Mouse (Mus musculus) lung, embryonic 16.5 days (tissue): Measurements from ENCODE around the gene Tas1r3. TPM values are rescaled to one million over a fixed set of nuclear protein-coding genes. Genes with fewer than 3 reads are reported as not detected.

Source experiments
- ATAC-seq: fragments of 200-750 bp; cut with Nextera tagmentation; 2 replicates; pipeline ENCODE4 v1.8.0; 2017; ENCODE audit warnings: low read depth, mild to moderate bottlenecking, moderate library complexity
- H3K27ac ChIP-seq: fragments of 300-500 bp; sonication (generic); 2 replicates; pipeline ENCODE4 v1.5.1; 2014; ENCODE audit warnings: mild to moderate bottlenecking, control low read depth, low read length
- H3K27me3 ChIP-seq: fragments of 300-500 bp; sonication (generic); 2 replicates; pipeline ENCODE4 v1.6.1; 2014; ENCODE audit warnings: low read depth, low read length, mixed read lengths; ENCODE audit not compliant: control insufficient read depth, insufficient read depth
- H3K36me3 ChIP-seq: fragments of 300-500 bp; sonication (generic); 2 replicates; pipeline ENCODE4 v1.6.1; 2014; ENCODE audit warnings: low read length; ENCODE audit not compliant: control insufficient read depth, insufficient read depth
- H3K4me1 ChIP-seq: fragments of 300-500 bp; sonication (generic); replicated peaks from 2 replicates; pipeline ENCODE4 v1.6.1; 2014; ENCODE audit warnings: low read length, mixed read lengths; ENCODE audit not compliant: control insufficient read depth, insufficient read depth
- H3K4me2 ChIP-seq: fragments of 300-500 bp; sonication (generic); 2 replicates; pipeline ENCODE4 v1.6.1; 2014; ENCODE audit warnings: low read depth, low read length, control low read depth
- H3K4me3 ChIP-seq: fragments of 300-500 bp; sonication (generic); 2 replicates; pipeline ENCODE4 v1.5.1; 2014; ENCODE audit warnings: mild to moderate bottlenecking, low read length, control low read depth
- H3K9ac ChIP-seq: fragments of 300-500 bp; sonication (generic); 2 replicates; pipeline ENCODE4 v1.6.1; 2014; ENCODE audit warnings: low read length, control low read depth
- H3K9me3 ChIP-seq: fragments of 300-500 bp; sonication (generic); 2 replicates; pipeline ENCODE4 v1.6.1; 2016; ENCODE audit warnings: low read length; ENCODE audit not compliant: control insufficient read depth
- WGBS: fragments of 180-500 bp; shearing (Covaris S2); extraction: QIAGEN DNeasy Blood & Tissue Kit; methylation state at CpG from one replicate; pipeline ENCODE4 v1.1.7; 2014; 5-methylcytosine and 5-hydroxymethylcytosine counted together
- polyA plus RNA-seq: library from polyadenylated mRNA; unstranded; fragments of >200 nt; fragmentation: Nextera tagmentation; extraction: Ambion mirVana; gene quantifications from 2 replicates; pipeline ENCODE4 v1.2.1, GENCODE M21; 2015

The Tas1r3 gene
- polyA plus RNA-seq, 1 experiment from 2014 or later = 0.30 TPM

DNA sequence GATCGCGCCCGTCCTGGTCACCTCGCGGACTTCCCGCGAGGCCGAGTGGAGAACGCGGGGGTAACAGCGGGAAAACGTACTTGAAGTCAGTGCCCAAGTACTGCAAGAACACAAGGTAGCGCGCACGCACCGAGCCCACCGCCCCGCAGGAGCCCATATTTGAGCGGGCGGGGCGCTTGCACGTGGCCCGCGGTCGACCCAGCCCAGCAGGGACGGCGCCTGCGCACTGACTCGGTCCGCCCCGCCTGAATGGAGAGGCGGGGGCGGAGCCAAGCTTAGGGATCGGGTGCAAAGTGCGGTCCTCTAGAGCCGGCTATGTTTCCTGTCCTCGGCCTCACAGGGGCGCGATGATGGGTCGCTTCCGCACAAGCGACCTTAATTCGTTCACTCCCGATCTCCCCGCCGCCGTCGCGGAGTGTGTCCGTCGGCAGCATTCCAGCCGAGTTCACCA is 28.4 kb upstream of the Tas1r3 start, which contains the start of the genes Pusl1 and Acap3:
Gene Pusl1, minus strand, starts transcription at position 231 of the 451 bp plus-strand sequence.
Gene Acap3, plus strand, starts transcription at position 272 of the 451 bp plus-strand sequence.
- peak within 1 kb of the TSS; percentile 90 for H3K4me3 ChIP-seq
- ATAC-seq = peak; percentile 91
- H3K36me3 ChIP-seq = peaks cover 13% of the 10 kb centered on the region; the same call in 1 of the 2 replicates
- H3K4me1 ChIP-seq = peaks cover 37% of the 10 kb centered on the region
- no peaks in the 10 kb centered on the region for H3K9me3 ChIP-seq
- no peaks in the 10 kb centered on the region for H3K27me3 ChIP-seq
- WGBS = under 1% methylated on average over 52 of the region's 52 CpGs
- peak within 1 kb of the TSS; percentile 99 for H3K27ac ChIP-seq
- peak within 1 kb of the TSS; percentile 95 for H3K9ac ChIP-seq
- peak within 1 kb of the TSS; percentile 91 for H3K4me2 ChIP-seq

DNA sequence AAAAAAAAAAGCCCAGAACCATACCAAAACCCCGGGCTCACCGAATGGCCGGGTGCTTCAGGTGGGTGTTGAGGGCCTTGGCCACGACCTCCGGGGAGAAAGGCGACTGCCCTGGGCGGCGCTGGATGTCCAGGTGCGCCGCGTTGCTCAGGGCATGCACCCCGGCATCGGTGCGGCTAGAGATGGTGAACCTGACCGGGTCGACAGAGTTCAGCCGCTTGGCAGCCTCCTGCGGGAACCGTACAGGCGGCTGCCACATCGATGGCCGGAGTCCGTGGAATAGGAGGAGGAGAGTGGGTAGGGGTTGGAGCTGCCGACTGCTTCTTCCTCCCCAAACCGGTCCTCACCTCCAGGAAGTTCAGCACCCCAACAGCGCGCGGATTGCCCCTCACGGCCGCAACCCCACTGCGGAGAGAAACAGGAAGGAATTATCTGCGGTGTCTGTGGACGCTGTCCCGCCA is 27.9 kb upstream of the Tas1r3 start:
- no peaks in the 10 kb centered on the region for H3K27me3 ChIP-seq
- no peak for ATAC-seq
- H3K36me3 ChIP-seq = peaks cover 17% of the 10 kb centered on the region; the same call in 1 of the 2 replicates
- H3K9me3 ChIP-seq = no peaks in the 10 kb centered on the region
- peak overlapping the region; percentile 91 for H3K4me2 ChIP-seq
- peak overlapping the region; percentile 90 for H3K4me3 ChIP-seq
- peak overlapping the region; percentile 73 for H3K9ac ChIP-seq
- WGBS = 0% methylated on average over 34 of the region's 34 CpGs
- peaks cover 37% of the 10 kb centered on the region for H3K4me1 ChIP-seq
- no peak overlapping the region for H3K27ac ChIP-seq

DNA sequence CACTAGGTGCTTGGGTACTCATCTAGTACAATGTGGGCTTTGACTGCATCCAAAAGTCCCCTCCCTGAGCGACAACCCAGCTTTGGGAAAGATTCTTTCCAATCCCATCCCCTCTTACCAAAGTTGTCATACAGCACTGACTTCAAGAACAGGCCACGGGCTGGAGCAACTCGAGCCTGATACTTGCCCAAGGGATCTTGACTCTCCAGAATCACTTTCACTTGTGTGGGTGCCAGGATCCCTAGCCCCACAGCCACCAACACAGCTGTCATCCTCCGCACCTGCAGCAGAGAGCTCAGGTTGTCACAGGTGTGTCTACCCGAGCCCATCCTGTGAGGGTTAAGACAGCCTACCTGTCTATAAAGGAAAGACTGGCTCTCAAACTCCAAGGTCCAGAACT is 26.2 kb upstream of the Tas1r3 start:
- Histone ChIP-seq H3K36me3 (peaks cover 23% of the 10 kb centered on the region), H3K9me3 (no peaks in the 10 kb centered on the region), H3K4me3 (no peak overlapping the region), H3K27me3 (no peaks in the 10 kb centered on the region), H3K4me1 (peaks cover 23% of the 10 kb centered on the region), H3K9ac (no peak overlapping the region), H3K27ac (no peak overlapping the region), H3K4me2 (no peak overlapping the region)
- WGBS = 74% methylated on average over 5 of the region's 5 CpGs
- ATAC-seq = no peak

DNA sequence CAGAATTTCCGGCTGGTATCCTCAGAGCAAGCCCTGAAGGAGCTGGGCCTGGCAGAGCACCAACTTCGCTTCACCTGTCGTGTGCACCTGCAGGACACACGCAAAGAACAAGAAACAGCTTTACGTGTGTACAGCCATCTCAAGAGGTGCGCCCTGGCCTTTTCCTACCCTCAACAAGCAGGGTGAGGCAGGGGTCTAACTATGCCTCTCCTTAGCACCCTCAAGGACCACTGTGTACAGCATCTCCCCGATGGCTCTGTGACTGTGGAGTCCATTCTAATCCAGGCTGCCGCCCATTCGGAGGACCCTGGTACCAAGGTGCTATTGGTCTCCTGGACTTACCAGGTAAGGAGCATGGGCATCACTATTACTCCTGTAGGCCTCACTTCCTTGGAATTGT is 25.0 kb upstream of the Tas1r3 start:
- Histone ChIP-seq H3K9me3 (no peaks in the 10 kb centered on the region), H3K36me3 (peaks cover 23% of the 10 kb centered on the region), H3K27me3 (no peaks in the 10 kb centered on the region), H3K4me1 (peaks cover 11% of the 10 kb centered on the region), H3K27ac (no peak overlapping the region), H3K9ac (no peak overlapping the region), H3K4me2 (no peak overlapping the region), H3K4me3 (no peak overlapping the region)
- WGBS = 88% methylated on average over 9 of the region's 9 CpGs
- ATAC-seq = no peak

DNA sequence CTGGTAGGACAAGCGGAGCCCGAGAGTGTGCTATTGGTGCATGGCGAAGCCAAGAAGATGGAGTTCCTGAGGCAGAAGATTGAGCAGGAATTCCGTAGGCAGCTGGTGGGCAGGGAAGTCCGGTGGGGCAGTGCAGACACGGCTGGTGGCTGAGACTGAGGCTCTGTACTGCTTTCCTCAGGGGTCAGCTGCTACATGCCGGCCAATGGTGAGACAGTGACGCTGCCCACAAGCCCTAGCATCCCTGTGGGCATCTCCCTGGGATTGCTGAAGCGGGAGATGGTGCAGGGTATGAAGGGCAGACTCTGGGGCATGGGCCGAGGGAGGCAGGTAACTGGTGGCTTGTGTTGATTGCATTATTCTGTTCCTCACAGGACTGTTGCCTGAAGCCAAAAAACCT is 24.5 kb upstream of the Tas1r3 start:
- no peak for ATAC-seq
- H3K4me1 ChIP-seq = peaks cover 8% of the 10 kb centered on the region
- no peaks in the 10 kb centered on the region for H3K27me3 ChIP-seq
- H3K27ac ChIP-seq = no peak overlapping the region
- H3K9me3 ChIP-seq = no peaks in the 10 kb centered on the region
- no peak overlapping the region for H3K9ac ChIP-seq
- WGBS = 88% methylated on average over 10 of the region's 10 CpGs
- no peak overlapping the region for H3K4me3 ChIP-seq
- H3K36me3 ChIP-seq = peaks cover 23% of the 10 kb centered on the region
- H3K4me2 ChIP-seq = no peak overlapping the region

DNA sequence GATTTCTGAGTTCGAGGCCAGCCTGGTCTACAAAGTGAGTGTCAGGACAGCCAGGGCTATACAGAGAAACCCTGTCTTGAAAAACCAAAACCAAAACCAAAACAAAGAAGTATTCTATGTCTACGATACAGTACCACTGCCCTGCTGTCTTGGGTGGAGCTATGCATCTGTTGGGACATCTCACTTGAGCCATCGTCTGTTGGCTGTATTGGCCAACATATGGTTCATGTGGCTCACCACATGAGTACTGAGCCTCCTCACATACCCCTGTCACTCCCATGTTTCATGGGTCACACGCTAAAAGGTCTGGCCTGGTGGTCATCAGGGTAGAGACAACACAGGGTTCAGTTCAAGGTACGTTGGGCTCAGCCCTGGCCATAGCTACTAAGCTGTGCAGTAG is 23.2 kb upstream of the Tas1r3 start:
- Histone ChIP-seq H3K27ac (no peak overlapping the region), H3K4me2 (no peak overlapping the region), H3K9me3 (no peaks in the 10 kb centered on the region), H3K9ac (no peak overlapping the region), H3K36me3 (peaks cover 23% of the 10 kb centered on the region), H3K4me3 (no peak overlapping the region), H3K27me3 (no peaks in the 10 kb centered on the region), H3K4me1 (peaks cover 8% of the 10 kb centered on the region)
- WGBS = 96% methylated on average over 5 of the region's 5 CpGs
- no peak for ATAC-seq

DNA sequence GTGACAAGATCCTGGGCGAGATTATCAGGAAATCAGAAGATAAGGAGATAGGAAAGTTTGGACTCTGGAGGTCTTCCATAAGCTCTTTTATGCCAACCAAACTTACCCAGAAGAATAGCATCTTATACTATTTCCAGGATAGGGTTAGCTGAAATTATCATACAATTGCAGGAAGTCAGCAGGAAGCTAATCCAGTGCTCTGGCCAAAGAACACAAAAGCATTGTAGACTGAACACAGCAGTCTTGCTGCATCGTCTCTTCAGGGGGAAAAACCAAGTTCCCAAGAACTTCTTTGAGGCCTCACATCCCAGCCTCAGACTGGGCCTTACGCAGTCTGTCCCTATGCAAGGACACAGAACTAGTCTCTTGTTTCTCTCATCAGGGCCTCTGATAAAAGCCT is 20.4 kb upstream of the Tas1r3 start:
- no peak overlapping the region for H3K4me3 ChIP-seq
- no peaks in the 10 kb centered on the region for H3K9me3 ChIP-seq
- H3K4me2 ChIP-seq = no peak overlapping the region
- peak; percentile 43; the same call in 1 of the 2 replicates for ATAC-seq
- no peak overlapping the region for H3K9ac ChIP-seq
- H3K27ac ChIP-seq = peak overlapping the region; percentile 82
- H3K4me1 ChIP-seq = no peaks in the 10 kb centered on the region; the same call in 1 of the 2 replicates
- 67% methylated on average over 3 of the region's 3 CpGs for WGBS
- H3K36me3 ChIP-seq = peaks cover 24% of the 10 kb centered on the region
- H3K27me3 ChIP-seq = no peaks in the 10 kb centered on the region

DNA sequence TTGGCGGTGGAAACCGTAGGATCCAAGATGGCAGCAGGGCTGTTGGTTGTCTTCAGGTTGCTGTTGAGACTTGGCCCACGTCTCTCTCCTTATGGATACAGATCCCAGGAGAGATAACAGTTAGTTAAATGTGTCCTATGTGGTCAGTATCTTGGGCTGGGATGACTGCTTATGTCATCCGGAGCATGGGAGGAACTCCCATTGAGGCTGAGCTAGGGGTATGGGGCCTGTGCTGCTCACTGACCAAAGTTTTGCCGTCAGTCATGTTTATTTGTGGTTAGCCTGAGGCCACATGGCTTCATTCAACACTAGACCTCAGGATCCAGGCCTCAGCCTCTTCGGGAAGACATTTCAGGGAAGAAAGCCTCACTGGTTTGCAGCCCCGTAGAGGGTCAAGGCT is 8.2 kb upstream of the Tas1r3 start:
- Histone ChIP-seq H3K4me3 (no peak overlapping the region), H3K36me3 (peaks cover 29% of the 10 kb centered on the region), H3K4me2 (no peak overlapping the region), H3K9me3 (no peaks in the 10 kb centered on the region), H3K9ac (no peak overlapping the region), H3K27ac (no peak overlapping the region), H3K4me1 (peaks cover 18% of the 10 kb centered on the region), H3K27me3 (no peaks in the 10 kb centered on the region)
- ATAC-seq = no peak
- WGBS = 81% methylated on average over 7 of the region's 7 CpGs

DNA sequence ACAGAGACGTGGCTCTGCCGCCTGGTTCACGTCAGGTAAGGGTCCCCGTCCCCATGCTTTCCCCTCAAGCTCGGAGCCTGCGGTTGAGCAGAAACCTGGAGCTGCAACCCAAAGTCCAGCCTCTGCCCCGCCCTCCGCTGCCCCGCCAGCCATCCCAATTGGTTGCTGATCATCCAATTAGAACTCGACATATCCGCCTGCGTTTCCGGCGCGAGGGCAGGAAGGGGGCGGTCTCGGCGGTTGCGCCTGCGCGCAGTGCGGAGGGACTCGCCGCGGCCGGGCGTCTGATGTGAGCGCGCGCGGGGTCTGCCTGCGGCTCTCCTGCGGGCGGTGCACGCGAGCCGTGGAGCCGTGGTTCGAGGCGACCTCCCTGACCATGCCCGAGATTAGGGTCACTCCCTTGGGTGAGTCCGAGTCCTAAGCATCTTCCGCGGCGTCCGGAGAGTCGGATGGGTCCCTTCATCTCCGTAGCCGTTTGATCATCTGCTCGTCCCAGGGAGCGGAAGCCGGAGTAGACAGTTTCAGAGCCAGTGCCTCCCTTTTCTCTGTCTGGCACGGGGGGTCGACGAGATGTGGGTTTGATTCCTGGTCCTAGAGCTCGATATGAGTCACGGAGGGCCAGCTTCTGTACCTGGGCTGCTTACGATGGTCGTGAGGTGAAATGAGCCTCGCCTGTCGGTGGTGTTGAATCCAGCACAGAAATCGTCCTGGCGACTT is 6.3 kb upstream of the Tas1r3 start, which contains the start of the genes Cptp and Ints11:
Gene Cptp, minus strand, starts transcription at position 124 of the 717 bp plus-strand sequence.
Gene Ints11, plus strand, starts transcription at position 230 of the 717 bp plus-strand sequence.
- Histone ChIP-seq H3K36me3 (peaks cover 27% of the 10 kb centered on the region), H3K27me3 (no peaks in the 10 kb centered on the region), H3K9ac (peak within 1 kb of the TSS; percentile 84), H3K4me3 (peak within 1 kb of the TSS; percentile 80), H3K27ac (peak within 1 kb of the TSS; percentile 36), H3K4me1 (peaks cover 18% of the 10 kb centered on the region), H3K4me2 (peak within 1 kb of the TSS; percentile 84), H3K9me3 (no peaks in the 10 kb centered on the region)
- ATAC-seq = peak; percentile 98
- WGBS = under 1% methylated on average over 62 of the region's 63 CpGs
